Mouse (Mus musculus) hindbrain, embryonic 12.5 days (tissue): ENCODE measurements around the gene Tex37. TPM values are rescaled to one million over a fixed set of nuclear protein-coding genes. Genes with fewer than 3 reads are reported as not detected.

Experiments
- ATAC-seq: fragments of 200-750 bp; cut with Nextera tagmentation; 2 replicates; pipeline ENCODE4 v1.8.0; 2017; ENCODE audit warnings: moderate TSS enrichment; ENCODE audit not compliant: low FRiP score
- H3K27ac ChIP-seq: fragments of 300-500 bp; sonication (generic); 2 replicates; pipeline ENCODE4 v1.5.1; 2016; ENCODE audit warnings: mild to moderate bottlenecking
- H3K27me3 ChIP-seq: fragments of 300-500 bp; sonication (generic); 2 replicates; pipeline ENCODE4 v1.6.1; 2016; ENCODE audit warnings: mild to moderate bottlenecking
- H3K36me3 ChIP-seq: fragments of 300-500 bp; sonication (generic); 2 replicates; pipeline ENCODE4 v1.6.1; 2016; ENCODE audit warnings: mild to moderate bottlenecking
- H3K4me1 ChIP-seq: fragments of 300-500 bp; sonication (generic); 2 replicates; pipeline ENCODE4 v1.6.1; 2016
- H3K4me2 ChIP-seq: fragments of 300-500 bp; sonication (generic); replicated peaks from 2 replicates; pipeline ENCODE4 v1.6.1; 2016; ENCODE audit warnings: mild to moderate bottlenecking
- H3K4me3 ChIP-seq: fragments of 300-500 bp; sonication (generic); 2 replicates; pipeline ENCODE4 v1.5.1; 2016; ENCODE audit warnings: mild to moderate bottlenecking
- H3K9ac ChIP-seq: fragments of 300-500 bp; sonication (generic); 2 replicates; pipeline ENCODE4 v1.6.1; 2016; ENCODE audit warnings: mild to moderate bottlenecking, moderate library complexity
- H3K9me3 ChIP-seq: fragments of 300-500 bp; sonication (generic); replicated peaks from 2 replicates; pipeline ENCODE4 v1.6.1; 2016; ENCODE audit warnings: mild to moderate bottlenecking
- WGBS: fragments of 180-500 bp; shearing (Covaris S2); methylation state at CpG from one replicate; pipeline ENCODE4 v1.1.7; 2016; 5-methylcytosine and 5-hydroxymethylcytosine counted together
- polyA plus RNA-seq: library from polyadenylated mRNA; unstranded; fragments of >200 nt; fragmentation: Nextera tagmentation; extraction: Ambion mirVana; gene quantifications from 2 replicates; pipeline ENCODE4 v1.2.1, GENCODE M21; 2016

Tex37 gene
- polyA plus RNA-seq, 1 experiment from 2014 or later: not detected

DNA sequence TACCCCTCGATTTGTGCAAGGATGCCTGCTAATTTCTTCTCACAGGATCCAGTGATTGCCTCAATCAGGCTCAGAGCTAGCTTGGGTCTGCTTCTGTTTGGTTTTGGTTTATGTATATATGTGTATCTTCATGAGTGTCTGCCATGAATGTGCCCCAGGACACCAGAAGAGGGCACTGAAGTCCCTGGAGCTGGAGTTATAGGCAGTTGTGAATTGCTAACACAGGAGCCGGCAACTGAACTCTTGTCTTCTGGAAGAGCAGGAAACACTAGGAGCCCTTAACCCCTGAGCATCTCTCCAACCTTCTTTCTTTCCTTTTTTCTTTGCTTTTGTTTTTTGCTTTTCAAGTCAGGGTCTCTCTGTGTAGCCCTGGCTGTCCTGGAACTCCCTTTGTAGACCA lies 13.1 kb upstream of the Tex37 start:
- Histone ChIP-seq H3K4me2 (no peak overlapping the region), H3K4me3 (no peak overlapping the region), H3K27me3 (no peaks in the 10 kb centered on the region), H3K27ac (no peak overlapping the region), H3K36me3 (no peaks in the 10 kb centered on the region), H3K9me3 (no peaks in the 10 kb centered on the region), H3K4me1 (no peaks in the 10 kb centered on the region), H3K9ac (no peak overlapping the region)
- no peak for ATAC-seq
- WGBS: 92% methylated on average over 2 of the region's 2 CpGs

DNA sequence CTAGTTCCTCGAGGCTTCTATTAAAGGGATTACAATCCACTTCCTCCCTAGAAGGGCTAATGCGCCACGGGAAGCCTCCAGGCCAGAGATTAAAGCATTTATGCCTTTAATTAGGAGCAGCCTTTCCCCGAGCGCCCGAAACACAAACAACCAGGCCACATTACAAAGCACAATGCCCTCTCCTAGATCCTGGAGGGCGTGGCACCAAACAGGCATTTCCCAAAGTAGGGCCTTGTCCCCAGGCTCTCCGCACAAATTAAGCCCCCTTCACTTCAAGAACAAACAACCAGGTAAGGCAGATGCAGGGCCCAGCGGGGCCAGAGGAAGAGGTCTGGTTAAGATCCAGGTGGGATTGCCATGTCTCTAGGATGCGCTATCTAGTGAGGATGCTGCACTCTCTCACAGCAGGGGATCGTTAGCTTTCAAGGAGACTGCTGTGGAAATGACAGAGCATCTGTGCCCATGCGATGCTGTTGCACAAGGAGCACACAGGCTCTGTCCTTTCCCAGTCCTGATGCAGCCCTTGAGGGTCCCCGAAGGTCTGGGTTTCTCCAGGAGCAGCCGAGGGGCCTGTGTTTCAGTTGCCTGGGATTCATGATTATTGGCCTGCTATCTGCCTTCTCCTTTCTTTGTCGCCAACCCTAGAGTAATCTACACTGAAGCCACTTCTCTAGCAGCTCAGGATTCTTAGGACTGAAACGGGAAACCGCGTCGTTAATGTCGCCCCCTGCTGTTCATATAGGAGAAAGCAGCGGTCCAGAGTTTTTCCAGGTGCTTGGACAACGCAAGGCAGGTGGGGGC lies 2.7 kb upstream of the Tex37 start:
- Histone ChIP-seq H3K4me3 (peak overlapping the region; percentile 27), H3K36me3 (no peaks in the 10 kb centered on the region), H3K9me3 (no peaks in the 10 kb centered on the region), H3K27me3 (0 out of 2 replicates have a peak, but pooled peaks cover 3% of the 10 kb centered on the region), H3K27ac (peak overlapping the region; percentile 52), H3K4me2 (peak overlapping the region; percentile 56), H3K4me1 (peaks cover 9% of the 10 kb centered on the region), H3K9ac (peak overlapping the region; percentile 55)
- ATAC-seq: peak; percentile 80
- 7% methylated on average over 22 of the region's 22 CpGs for WGBS

DNA sequence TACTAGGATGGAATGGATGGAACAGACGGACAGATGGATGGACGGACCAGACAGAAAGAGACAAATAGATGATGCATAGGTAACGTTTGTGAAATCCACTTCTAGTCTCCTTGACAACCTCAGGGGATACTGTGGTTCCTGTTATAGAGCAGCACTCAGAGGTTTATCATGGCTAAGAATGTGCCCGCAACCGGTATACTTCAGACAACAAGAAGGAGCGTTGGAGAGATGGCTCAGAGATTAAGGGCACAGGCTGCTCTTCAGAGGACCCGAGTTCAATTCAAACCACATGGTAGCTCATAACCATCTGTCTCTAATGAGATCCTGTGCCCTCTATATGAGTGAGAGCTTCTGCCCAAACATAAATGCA lies 6.3 kb downstream of the Tex37 start:
- Histone ChIP-seq H3K4me3 (0 out of 2 replicates have a peak overlapping the region, but pooled peaks have one; percentile 2), H3K27ac (no peak overlapping the region), H3K4me2 (peak overlapping the region; percentile 36; the same call in 1 of the 2 replicates), H3K4me1 (peaks cover 5% of the 10 kb centered on the region), H3K9me3 (no peaks in the 10 kb centered on the region), H3K9ac (no peak overlapping the region), H3K27me3 (peaks cover 13% of the 10 kb centered on the region; the same call in 1 of the 2 replicates), H3K36me3 (no peaks in the 10 kb centered on the region)
- no peak for ATAC-seq
- WGBS: 71% methylated on average over 7 of the region's 7 CpGs

DNA sequence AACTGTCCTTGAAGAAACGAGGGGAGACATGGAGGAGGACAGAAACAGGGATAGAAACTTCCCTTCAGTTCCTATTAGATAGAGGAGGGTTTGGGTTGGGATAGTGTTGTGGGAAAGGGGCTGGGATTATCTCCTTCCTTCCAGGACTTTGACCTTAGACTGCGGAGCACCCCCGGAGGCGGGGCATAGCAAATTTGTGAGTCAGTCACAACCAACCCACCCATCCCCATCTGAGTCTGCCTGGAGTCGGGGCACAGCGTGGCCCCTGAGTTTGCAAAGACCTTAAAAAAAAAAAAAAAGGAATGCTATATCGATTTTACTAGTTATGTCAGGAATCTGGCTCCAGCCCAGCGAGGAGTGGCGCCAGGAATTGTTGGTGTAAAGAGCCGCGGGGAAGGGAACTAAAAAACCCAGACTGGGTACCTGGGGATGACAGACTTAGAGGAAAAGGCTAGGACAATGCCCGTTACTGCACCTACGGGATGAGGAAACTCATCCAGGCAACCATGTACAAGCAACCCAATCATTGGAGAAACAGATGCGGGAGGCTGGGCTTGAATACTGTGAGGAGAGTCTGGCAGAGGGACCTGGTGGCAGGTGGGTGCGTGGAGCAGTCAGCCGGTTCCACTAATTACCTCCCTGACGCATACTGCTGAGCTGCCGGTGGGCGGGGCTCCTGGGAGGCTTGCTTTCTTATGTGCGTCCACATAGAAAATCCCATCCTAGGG lies 6.9 kb downstream of the Tex37 start:
- H3K4me1 ChIP-seq: peaks cover 5% of the 10 kb centered on the region
- 0 out of 2 replicates have a peak, but pooled peaks have one; percentile 26 for ATAC-seq
- no peaks in the 10 kb centered on the region for H3K36me3 ChIP-seq
- H3K27ac ChIP-seq: no peak overlapping the region
- WGBS: 11% methylated on average over 20 of the region's 20 CpGs
- H3K9me3 ChIP-seq: no peaks in the 10 kb centered on the region
- H3K4me3 ChIP-seq: 0 out of 2 replicates have a peak overlapping the region, but pooled peaks have one; percentile 2
- H3K27me3 ChIP-seq: peaks cover 13% of the 10 kb centered on the region; the same call in 1 of the 2 replicates
- peak overlapping the region; percentile 36 for H3K4me2 ChIP-seq
- H3K9ac ChIP-seq: no peak overlapping the region; the same call in 1 of the 2 replicates

DNA sequence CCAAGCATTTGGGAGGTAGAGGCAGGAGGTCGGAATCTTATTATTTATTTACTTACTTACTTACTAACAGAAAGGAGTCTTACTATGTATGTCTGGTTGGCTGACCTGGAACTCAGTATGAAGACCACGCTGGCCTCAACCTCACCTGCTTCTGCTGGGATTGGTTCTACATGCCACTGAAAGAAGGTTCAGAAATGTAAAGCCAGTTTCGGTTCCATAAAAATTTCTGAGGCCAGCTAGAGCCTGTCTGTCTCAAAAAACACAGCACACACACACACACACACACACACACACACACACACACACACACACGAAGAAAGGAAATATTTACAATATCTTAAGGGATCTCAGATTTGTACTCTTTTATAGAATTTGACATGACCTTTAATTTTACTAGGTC lies 8.4 kb downstream of the Tex37 start:
- Histone ChIP-seq H3K9ac (no peak overlapping the region), H3K27me3 (peaks cover 13% of the 10 kb centered on the region; the same call in 1 of the 2 replicates), H3K36me3 (peaks cover 15% of the 10 kb centered on the region), H3K4me1 (peaks cover 5% of the 10 kb centered on the region), H3K27ac (no peak overlapping the region), H3K9me3 (no peaks in the 10 kb centered on the region), H3K4me3 (no peak overlapping the region), H3K4me2 (no peak overlapping the region)
- WGBS: 80% methylated on average over 4 of the region's 4 CpGs
- no peak for ATAC-seq

DNA sequence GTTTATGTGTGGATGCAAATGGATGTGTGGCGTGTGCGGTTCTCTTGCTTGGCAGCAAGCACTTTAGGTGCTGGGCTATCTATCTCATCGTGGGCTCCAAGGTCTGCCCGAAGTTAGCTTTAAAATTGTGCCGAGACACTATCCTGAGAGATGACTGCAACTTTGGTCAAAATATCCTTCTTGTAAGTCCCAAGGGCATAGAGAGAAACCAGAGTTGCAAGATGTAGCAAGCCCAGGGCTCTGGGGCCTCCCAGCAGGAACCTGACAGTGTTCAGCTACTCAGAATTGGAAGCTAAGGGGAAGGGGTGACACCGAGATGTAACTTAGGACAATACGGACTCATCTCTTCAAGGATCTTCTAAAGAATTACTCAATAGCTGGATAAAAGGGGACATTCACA lies 9.2 kb downstream of the Tex37 start:
- Histone ChIP-seq H3K36me3 (peaks cover 18% of the 10 kb centered on the region), H3K4me1 (peaks cover 5% of the 10 kb centered on the region), H3K27ac (no peak overlapping the region), H3K9ac (no peak overlapping the region), H3K4me2 (no peak overlapping the region), H3K27me3 (peaks cover 13% of the 10 kb centered on the region; the same call in 1 of the 2 replicates), H3K4me3 (no peak overlapping the region), H3K9me3 (no peaks in the 10 kb centered on the region)
- no peak for ATAC-seq
- 88% methylated on average over 7 of the region's 7 CpGs for WGBS

DNA sequence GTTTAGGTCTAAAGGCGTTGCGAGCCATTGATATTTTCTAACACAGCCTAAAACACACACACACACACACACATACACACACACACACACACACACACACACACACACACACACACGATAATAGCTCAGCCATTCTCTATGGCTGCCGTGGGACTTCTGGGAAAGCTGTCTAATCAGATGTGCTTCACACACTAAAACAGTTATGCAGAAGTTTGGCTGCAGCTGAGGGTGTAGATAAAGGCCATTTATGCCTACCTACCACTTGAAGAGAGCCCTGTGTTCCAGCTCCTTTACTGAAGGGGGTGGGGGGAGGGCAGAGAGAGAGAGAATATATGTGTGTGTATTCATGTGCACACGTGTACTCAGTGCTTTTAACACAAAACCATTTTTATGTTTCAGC lies 15.0 kb downstream of the Tex37 start:
- H3K9me3 ChIP-seq: no peaks in the 10 kb centered on the region
- H3K27ac ChIP-seq: no peak overlapping the region
- ATAC-seq: no peak
- 88% methylated on average over 5 of the region's 5 CpGs for WGBS
- no peak overlapping the region for H3K4me3 ChIP-seq
- peaks cover 44% of the 10 kb centered on the region for H3K36me3 ChIP-seq
- H3K27me3 ChIP-seq: no peaks in the 10 kb centered on the region
- no peaks in the 10 kb centered on the region for H3K4me1 ChIP-seq
- H3K4me2 ChIP-seq: no peak overlapping the region
- H3K9ac ChIP-seq: no peak overlapping the region

DNA sequence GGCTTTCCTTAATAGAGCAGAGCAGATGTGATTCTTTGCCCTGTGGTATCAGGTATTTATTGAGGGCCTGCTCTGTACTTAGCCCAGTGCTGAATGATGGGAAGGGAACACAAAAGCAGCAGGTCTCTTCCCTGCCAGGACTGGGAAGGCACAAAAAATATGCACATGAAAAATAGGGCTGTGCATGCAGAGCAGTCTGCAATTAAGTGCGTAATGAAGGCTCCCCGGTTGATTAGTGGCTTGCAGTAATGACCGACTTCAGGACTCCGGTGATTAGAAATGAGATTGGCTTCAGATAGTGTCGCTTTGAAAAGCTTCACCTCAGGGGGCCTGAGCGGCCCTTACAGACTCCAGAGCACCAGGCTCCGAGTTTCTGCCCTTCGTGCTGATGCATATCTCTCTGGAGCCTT lies 19.1 kb downstream of the Tex37 start:
- Histone ChIP-seq H3K9me3 (no peaks in the 10 kb centered on the region), H3K27ac (no peak overlapping the region; the same call in 1 of the 2 replicates), H3K4me2 (no peak overlapping the region), H3K4me1 (no peaks in the 10 kb centered on the region), H3K27me3 (no peaks in the 10 kb centered on the region), H3K36me3 (peaks cover 57% of the 10 kb centered on the region), H3K9ac (no peak overlapping the region), H3K4me3 (no peak overlapping the region)
- peak; percentile 35; the same call in 1 of the 2 replicates for ATAC-seq
- WGBS: 36% methylated on average over 8 of the region's 8 CpGs

DNA sequence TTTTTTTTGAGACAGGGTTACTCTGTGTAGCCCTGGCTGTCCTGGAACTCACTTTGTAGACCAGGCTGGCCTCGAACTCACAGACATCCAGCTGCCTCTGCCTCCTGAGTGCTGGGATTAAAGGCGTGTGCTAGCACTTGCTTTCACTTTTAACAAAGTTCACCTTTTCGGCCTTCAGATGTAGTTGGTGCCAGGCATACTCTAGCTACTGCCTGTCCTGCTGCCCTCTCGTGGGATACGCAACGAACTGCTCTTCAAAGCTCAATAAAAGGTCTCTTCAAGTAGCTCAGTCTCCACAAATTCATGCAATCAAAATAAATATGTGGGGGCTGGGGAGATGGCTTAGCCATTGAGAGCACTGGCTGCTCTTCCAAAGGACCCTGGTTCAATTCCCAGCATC lies 20.6 kb downstream of the Tex37 start:
- no peak for ATAC-seq
- H3K27me3 ChIP-seq: no peaks in the 10 kb centered on the region
- H3K27ac ChIP-seq: no peak overlapping the region
- H3K4me1 ChIP-seq: no peaks in the 10 kb centered on the region
- H3K36me3 ChIP-seq: peaks cover 47% of the 10 kb centered on the region
- H3K4me2 ChIP-seq: no peak overlapping the region
- no peaks in the 10 kb centered on the region for H3K9me3 ChIP-seq
- H3K9ac ChIP-seq: no peak overlapping the region
- WGBS: 86% methylated on average over 6 of the region's 6 CpGs
- H3K4me3 ChIP-seq: no peak overlapping the region

DNA sequence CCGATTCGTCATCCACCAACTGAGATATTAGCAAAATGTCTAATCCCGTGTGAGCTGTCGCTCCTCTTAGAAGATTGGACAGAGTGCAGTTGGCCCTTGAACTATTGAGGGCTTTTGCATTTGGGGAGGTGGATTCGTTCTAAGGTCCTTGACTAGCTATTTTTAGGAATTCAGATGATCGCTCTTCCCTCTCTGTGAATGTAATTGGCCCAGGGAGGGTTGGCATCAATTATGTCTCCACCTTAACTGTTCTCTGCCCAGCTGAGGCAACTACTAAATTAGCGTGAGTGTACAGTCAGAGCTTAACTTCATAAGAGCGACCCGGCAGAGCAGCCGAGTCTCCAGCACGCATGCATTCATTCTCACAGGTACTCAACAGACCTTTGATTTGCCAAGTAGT lies 30.7 kb downstream of the Tex37 start:
- Histone ChIP-seq H3K4me2 (no peak overlapping the region), H3K36me3 (peaks cover 87% of the 10 kb centered on the region), H3K4me3 (no peak overlapping the region), H3K4me1 (no peaks in the 10 kb centered on the region), H3K9me3 (no peaks in the 10 kb centered on the region), H3K9ac (no peak overlapping the region), H3K27ac (no peak overlapping the region), H3K27me3 (no peaks in the 10 kb centered on the region)
- ATAC-seq: no peak
- 88% methylated on average over 11 of the region's 11 CpGs for WGBS

DNA sequence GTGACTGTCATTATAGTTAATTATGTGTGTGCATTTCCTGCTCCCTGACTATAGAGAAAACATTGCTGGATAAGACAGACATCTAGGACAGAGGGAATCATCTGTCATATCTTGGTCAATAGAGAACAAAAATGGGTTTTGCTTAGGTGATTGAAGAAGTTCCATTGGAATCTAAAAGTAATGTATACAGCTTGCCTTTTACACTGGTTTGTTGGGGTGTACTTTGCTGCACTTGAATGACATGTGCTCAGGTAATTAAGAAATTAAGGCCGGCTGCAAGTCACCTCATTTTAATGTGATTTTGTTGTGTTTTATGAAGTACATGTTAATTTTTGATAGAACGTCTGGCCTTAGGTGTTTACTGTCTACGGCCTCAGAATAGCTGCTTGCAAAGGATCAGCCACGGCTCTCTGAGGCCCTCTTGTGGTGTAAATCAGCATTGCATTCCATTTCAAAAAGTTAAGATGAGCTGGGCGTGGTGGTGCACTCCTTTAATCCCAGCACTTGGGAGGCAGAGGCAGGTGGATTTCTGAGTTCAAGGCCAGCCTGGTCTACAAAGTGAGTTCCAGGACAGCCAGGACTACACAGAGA lies 37.9 kb downstream of the Tex37 start:
- H3K4me2 ChIP-seq: no peak overlapping the region
- no peaks in the 10 kb centered on the region for H3K9me3 ChIP-seq
- peaks cover 3% of the 10 kb centered on the region; the same call in 1 of the 2 replicates for H3K4me1 ChIP-seq
- no peak overlapping the region for H3K9ac ChIP-seq
- H3K36me3 ChIP-seq: peaks cover 48% of the 10 kb centered on the region
- ATAC-seq: peak; percentile 48; the same call in 1 of the 2 replicates
- H3K4me3 ChIP-seq: no peak overlapping the region
- 12% methylated on average over 5 of the region's 5 CpGs for WGBS
- no peak overlapping the region for H3K27ac ChIP-seq
- H3K27me3 ChIP-seq: no peaks in the 10 kb centered on the region

DNA sequence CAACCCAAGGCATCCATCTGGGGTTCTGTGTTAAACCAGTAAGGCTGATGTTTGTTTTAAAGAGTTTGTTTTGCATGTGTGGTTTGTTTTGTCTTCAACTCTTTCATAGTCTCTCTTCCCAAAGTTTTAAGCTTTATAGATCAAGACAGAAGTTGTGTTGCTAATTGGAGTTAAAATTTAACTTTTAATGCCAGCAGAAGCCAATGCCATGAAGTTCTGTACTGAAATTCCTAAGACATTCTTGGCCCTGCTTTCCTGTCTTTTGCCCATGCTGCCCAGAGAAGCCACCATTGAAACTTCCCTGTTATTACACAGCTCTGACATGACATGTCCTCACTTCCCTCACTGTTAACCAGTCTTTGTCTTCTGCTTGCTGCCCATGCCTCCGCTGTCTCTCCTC lies 43.7 kb downstream of the Tex37 start:
- H3K9ac ChIP-seq: no peak overlapping the region
- no peak overlapping the region for H3K4me3 ChIP-seq
- 100% methylated on average over 1 of the region's 1 CpGs for WGBS
- no peaks in the 10 kb centered on the region for H3K9me3 ChIP-seq
- no peak overlapping the region for H3K4me2 ChIP-seq
- 0 out of 2 replicates have a peak, but pooled peaks cover 13% of the 10 kb centered on the region for H3K36me3 ChIP-seq
- no peak overlapping the region for H3K27ac ChIP-seq
- no peaks in the 10 kb centered on the region for H3K27me3 ChIP-seq
- H3K4me1 ChIP-seq: peaks cover 13% of the 10 kb centered on the region
- no peak for ATAC-seq
